Mouse (Mus musculus) liver, postnatal 0 days (tissue): ENCODE results near the gene Pcca.

Source experiments
- CTCF ChIP-seq: sonication (generic); IDR thresholded peaks from 2 replicates; pipeline ENCODE4 v1.5.1; 2016; ENCODE audit warnings: antibody characterized with exemption, low read depth
- EP300 ChIP-seq: IDR thresholded peaks from 2 replicates; pipeline ENCODE4 v1.6.1; 2016; ENCODE audit warnings: antibody characterized with exemption, low read depth, mild to moderate bottlenecking

- no peak for TF ChIP-seq CTCF
- no peak for TF ChIP-seq EP300
Observed at GRCm38 (mm10) chr14:122908075-122908474, 374.0 kb downstream of the Pcca start.
